Mouse (Mus musculus): ENCODE measurements at regions not wholly inside any gene's neighbourhood (a gene's known extent, or its start where the extent isn't known, plus 50 kb on each side); places are given as distances from the start of the nearest gene placed in this dataset.

GRCm38 (mm10) chr6:117577539-117578521 lies 263.1 kb upstream of the Zfp637 start:
- TF ChIP-seq POLR2A (IDR thresholded peaks at IDR 0.05; ENCODE audit: borderline replicate concordance, extremely low read depth, insufficient read depth, insufficient read length): no peak
- H3K4me1 ChIP-seq (ENCODE audit: control insufficient read depth, insufficient read depth, low read length): no peaks in the 10 kb centered on the region
- H3K4me2 ChIP-seq (replicated peaks; ENCODE audit: low read depth, low read length, severe bottlenecking): no peak overlapping the region
- no peaks in the 10 kb centered on the region for H3K27me3 ChIP-seq (ENCODE audit: control insufficient read depth, insufficient read depth, low read length)
- no peak overlapping the region for H3K4me3 ChIP-seq (replicated peaks; ENCODE audit: low read length)
- no peak overlapping the region for H3K9ac ChIP-seq (ENCODE audit: low read depth, low read length, severe bottlenecking)
- H3K9me3 ChIP-seq (ENCODE audit: control insufficient read depth, low read length): no peaks in the 10 kb centered on the region
- no peak overlapping the region for H3K27ac ChIP-seq (replicated peaks; ENCODE audit: low read depth, low read length)
- no peaks in the 10 kb centered on the region for H3K36me3 ChIP-seq (ENCODE audit: control insufficient read depth, insufficient read depth, low read length)
- DNase-seq (ENCODE audit: low spot score) (no peak), ATAC-seq (ENCODE audit: low FRiP score, low read depth) (no peak)
- WGBS: 76% methylated on average over 10 of the region's 10 CpGs

- Histone ChIP-seq H3K27ac (replicated peaks; ENCODE audit: low read depth, low read length) (no peak overlapping the region), H3K4me3 (replicated peaks; ENCODE audit: low read length) (no peak overlapping the region), H3K27me3 (ENCODE audit: control insufficient read depth, insufficient read depth, low read length) (no peaks in the 10 kb centered on the region), H3K9ac (ENCODE audit: low read depth, low read length, severe bottlenecking) (no peak overlapping the region), H3K4me1 (ENCODE audit: control insufficient read depth, insufficient read depth, low read length) (no peaks in the 10 kb centered on the region), H3K9me3 (ENCODE audit: control insufficient read depth, low read length) (no peaks in the 10 kb centered on the region), H3K36me3 (ENCODE audit: control insufficient read depth, insufficient read depth, low read length) (no peaks in the 10 kb centered on the region), H3K4me2 (replicated peaks; ENCODE audit: low read depth, low read length, severe bottlenecking) (no peak overlapping the region)
- 47% methylated on average over 2 of the region's 2 CpGs for WGBS
- no peak for TF ChIP-seq POLR2A (IDR thresholded peaks at IDR 0.05; ENCODE audit: borderline replicate concordance, extremely low read depth, insufficient read depth, insufficient read length)
- no peak for ATAC-seq (ENCODE audit: low FRiP score, low read depth)
- DNase-seq (ENCODE audit: low spot score): peak; percentile 49
Observed at GRCm38 (mm10) chr6:117580951-117581350, 260.0 kb upstream of the Zfp637 start.

DNA sequence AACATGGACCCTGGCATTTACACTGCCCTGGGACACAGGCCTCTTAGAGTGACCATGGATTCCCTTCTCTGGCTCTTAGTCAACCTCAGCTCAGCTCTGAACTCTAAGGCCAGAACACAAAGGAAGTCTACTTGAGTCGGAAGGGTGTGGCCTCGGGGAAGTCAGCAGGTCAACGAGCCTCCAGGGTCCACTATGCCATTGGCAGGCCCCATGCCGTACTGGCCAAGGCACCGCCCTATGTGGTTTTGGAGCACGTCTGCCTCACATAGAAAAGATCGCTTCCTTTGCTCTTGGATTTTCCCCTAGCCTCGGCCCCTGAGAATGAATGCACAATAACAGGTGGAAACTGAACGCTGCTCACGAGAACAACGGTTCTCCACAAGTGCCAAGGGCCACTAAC lies 257.9 kb upstream of the Zfp637 start:
- DNase-seq (ENCODE audit: low spot score) (no peak), ATAC-seq (ENCODE audit: low FRiP score, low read depth) (no peak)
- Histone ChIP-seq H3K9ac (ENCODE audit: low read depth, low read length, severe bottlenecking) (no peak overlapping the region), H3K27me3 (ENCODE audit: control insufficient read depth, insufficient read depth, low read length) (no peaks in the 10 kb centered on the region), H3K4me1 (ENCODE audit: control insufficient read depth, insufficient read depth, low read length) (no peaks in the 10 kb centered on the region), H3K4me2 (replicated peaks; ENCODE audit: low read depth, low read length, severe bottlenecking) (no peak overlapping the region), H3K4me3 (replicated peaks; ENCODE audit: low read length) (no peak overlapping the region), H3K9me3 (ENCODE audit: control insufficient read depth, low read length) (no peaks in the 10 kb centered on the region), H3K27ac (replicated peaks; ENCODE audit: low read depth, low read length) (no peak overlapping the region), H3K36me3 (ENCODE audit: control insufficient read depth, insufficient read depth, low read length) (no peaks in the 10 kb centered on the region)
- no peak for TF ChIP-seq POLR2A (IDR thresholded peaks at IDR 0.05; ENCODE audit: borderline replicate concordance, extremely low read depth, insufficient read depth, insufficient read length)
- WGBS: 86% methylated on average over 11 of the region's 11 CpGs

DNA sequence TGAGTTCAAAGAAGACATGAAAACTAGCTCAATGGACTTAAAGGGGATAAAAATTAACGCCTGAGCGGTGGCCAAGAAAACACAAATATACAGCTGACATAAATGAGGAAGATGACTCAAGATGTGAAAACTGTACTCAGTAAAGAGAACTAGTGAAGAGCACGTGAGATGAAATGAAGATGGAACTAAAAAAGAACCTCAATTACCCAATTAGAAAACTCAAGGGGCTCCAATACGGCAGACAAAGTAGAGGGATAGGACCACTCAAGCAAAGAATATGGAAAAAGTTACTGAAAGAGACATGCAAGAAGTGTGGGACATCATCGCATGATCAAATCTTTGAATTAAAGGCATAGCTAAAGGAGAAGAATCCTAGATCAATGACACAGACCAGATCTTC lies 256.4 kb upstream of the Zfp637 start:
- ATAC-seq (ENCODE audit: low FRiP score, low read depth): no peak
- TF ChIP-seq POLR2A (IDR thresholded peaks at IDR 0.05; ENCODE audit: borderline replicate concordance, extremely low read depth, insufficient read depth, insufficient read length): no peak
- no peak overlapping the region for H3K27ac ChIP-seq (replicated peaks; ENCODE audit: low read depth, low read length)
- WGBS: 93% methylated on average over 5 of the region's 5 CpGs
- no peaks in the 10 kb centered on the region for H3K9me3 ChIP-seq (ENCODE audit: control insufficient read depth, low read length)
- no peak overlapping the region for H3K4me3 ChIP-seq (replicated peaks; ENCODE audit: low read length)
- DNase-seq (ENCODE audit: low spot score): no peak
- H3K36me3 ChIP-seq (ENCODE audit: control insufficient read depth, insufficient read depth, low read length): no peaks in the 10 kb centered on the region
- H3K4me2 ChIP-seq (replicated peaks; ENCODE audit: low read depth, low read length, severe bottlenecking): no peak overlapping the region
- H3K27me3 ChIP-seq (ENCODE audit: control insufficient read depth, insufficient read depth, low read length): no peaks in the 10 kb centered on the region
- H3K9ac ChIP-seq (ENCODE audit: low read depth, low read length, severe bottlenecking): no peak overlapping the region
- H3K4me1 ChIP-seq (ENCODE audit: control insufficient read depth, insufficient read depth, low read length): no peaks in the 10 kb centered on the region

- DNase-seq (ENCODE audit: low spot score): no peak
- Histone ChIP-seq H3K9ac (ENCODE audit: low read depth, low read length, severe bottlenecking) (no peak overlapping the region), H3K36me3 (ENCODE audit: control insufficient read depth, insufficient read depth, low read length) (no peaks in the 10 kb centered on the region), H3K4me2 (replicated peaks; ENCODE audit: low read depth, low read length, severe bottlenecking) (no peak overlapping the region), H3K9me3 (ENCODE audit: control insufficient read depth, low read length) (no peaks in the 10 kb centered on the region; the same call in 1 of the 2 replicates), H3K27ac (replicated peaks; ENCODE audit: low read depth, low read length) (no peak overlapping the region), H3K4me1 (ENCODE audit: control insufficient read depth, insufficient read depth, low read length) (no peaks in the 10 kb centered on the region), H3K27me3 (ENCODE audit: control insufficient read depth, insufficient read depth, low read length) (no peaks in the 10 kb centered on the region), H3K4me3 (replicated peaks; ENCODE audit: low read length) (no peak overlapping the region)
- 60% methylated on average over 8 of the region's 8 CpGs for WGBS
- TF ChIP-seq POLR2A (IDR thresholded peaks at IDR 0.05; ENCODE audit: borderline replicate concordance, extremely low read depth, insufficient read depth, insufficient read length): no peak
- no peak for ATAC-seq (ENCODE audit: low FRiP score, low read depth)
Observed at GRCm38 (mm10) chr6:117596166-117596840, 244.7 kb upstream of the Zfp637 start.

All from limb, embryonic 14.5 days (tissue).